Mouse (Mus musculus) CD4-positive, CD25-positive, alpha-beta regulatory T cell, adult 4 months (primary cell): Measurements from ENCODE around the gene Pdxp. TPM values are rescaled to one million over a fixed set of nuclear protein-coding genes. Genes with fewer than 3 reads are reported as not detected.

Experiments
- polyA plus RNA-seq, 2 experiments: library from polyadenylated mRNA; unstranded; fragments of 100-300 nt; shearing (Covaris generic); gene quantifications; one replicate each; pipeline ENCODE4 v1.2.1; 2017

Pdxp gene
- polyA plus RNA-seq, 2 experiments from 2014 or later: 2.3 to 2.7 TPM

Other genes starting within 250 kb of the Pdxp start
- under 1 TPM in 1 of 2 experiments, not detected in 1; 0.10 TPM for gene Elfn2, start 195.1 kb upstream of the Pdxp start, polyA plus RNA-seq
- 100 to 1,000 TPM in 1 of 2 experiments, 10 to 100 TPM in 1; 61.3 to 136 TPM for gene Mfng, start 140.4 kb upstream of the Pdxp start, polyA plus RNA-seq
- not detected for gene Card10, start 110.9 kb upstream of the Pdxp start, polyA plus RNA-seq
- not detected for gene Cdc42ep1, start 71.3 kb upstream of the Pdxp start, polyA plus RNA-seq
- gene Lgals2, start 58.4 kb upstream of the Pdxp start, polyA plus RNA-seq: not detected
- 10 to 100 TPM; 14.3 to 17.1 TPM for gene Gga1, start 36.7 kb upstream of the Pdxp start, polyA plus RNA-seq
- gene Gm49510, start 14.3 kb upstream of the Pdxp start, polyA plus RNA-seq: not detected
- 10 to 100 TPM; 49.5 to 59.0 TPM for gene Sh3bp1, start 14.2 kb upstream of the Pdxp start, polyA plus RNA-seq
- gene Lgals1, start 12.8 kb downstream of the Pdxp start, polyA plus RNA-seq: 100 to 1,000 TPM; 366 to 481 TPM
- gene Nol12, start 21.0 kb downstream of the Pdxp start, polyA plus RNA-seq: 10 to 100 TPM; 45.5 to 46.5 TPM
- gene Triobp, start 33.8 kb downstream of the Pdxp start, polyA plus RNA-seq: 10 to 100 TPM; 15.6 to 20.0 TPM
- gene H1f0, start 114.5 kb downstream of the Pdxp start, polyA plus RNA-seq: 10 to 100 TPM; 20.7 to 33.3 TPM
- not detected for gene Galr3, start 128.0 kb downstream of the Pdxp start, polyA plus RNA-seq
- gene Ankrd54, start 149.0 kb downstream of the Pdxp start, polyA plus RNA-seq: 1 to 10 TPM; 3.5 to 9.6 TPM
- gene Eif3l, start 161.3 kb downstream of the Pdxp start, polyA plus RNA-seq: 100 to 1,000 TPM; 224 to 263 TPM
- gene Micall1, start 195.0 kb downstream of the Pdxp start, polyA plus RNA-seq: 10 to 100 TPM; 11.8 to 22.1 TPM
- gene Polr2f, start 227.1 kb downstream of the Pdxp start, polyA plus RNA-seq: 100 to 1,000 TPM in 1 of 2 experiments, 10 to 100 TPM in 1; 92.3 to 119 TPM
- 10 to 100 TPM in 1 of 2 experiments, 1 to 10 TPM in 1; 4.1 to 10.1 TPM for gene 1700088E04Rik, start 227.3 kb downstream of the Pdxp start, polyA plus RNA-seq